Comparison of ENCODE assay signal across 8 mouse cellular contexts in genomic region chr10:30842643-30843437, GRCm38 (mm10). TPM values are rescaled to one million over a fixed set of nuclear protein-coding genes. Genes with fewer than 3 reads are reported as not detected.
DNase-seq lines count a peak whose midpoint lies in the region; ATAC-seq and TF ChIP-seq lines count a peak whose summit lies in the region.

Gene Hey2 (minus strand): TSS chr10:30842801.

- H3K4me1 ChIP-seq in embryonic facial prominence, embryonic 11.5 days (ENCODE audit: control insufficient read depth, insufficient read depth, low read length): peaks cover 6% of the 10 kb centered on the region; the same call in 1 of the 2 replicates
- H3K4me1 ChIP-seq in intestine, postnatal 0 days (replicated peaks; ENCODE audit: control insufficient read depth, insufficient read depth, low read length): peaks cover 4% of the 10 kb centered on the region; the same call in 1 of the 2 replicates
- peaks cover 38% of the 10 kb centered on the region for H3K4me1 ChIP-seq in midbrain, embryonic 10.5 days

- ATAC-seq in embryonic facial prominence, embryonic 11.5 days (replicated peaks; ENCODE audit: insufficient number of reproducible peaks, low FRiP score, low TSS enrichment, low read depth): peak; percentile 99
- peak; percentile 100 for ATAC-seq in intestine, postnatal 0 days

- peak within 1 kb of the TSS; percentile 60 for H3K4me3 ChIP-seq in embryonic facial prominence, embryonic 11.5 days (ENCODE audit: low read depth, low read length)
- peak within 1 kb of the TSS; percentile 50 for H3K4me3 ChIP-seq in intestine, postnatal 0 days (ENCODE audit: low read depth, low read length)
- H3K4me3 ChIP-seq in midbrain, embryonic 10.5 days: peak within 1 kb of the TSS; percentile 70

- peak within 1 kb of the TSS; percentile 90 for H3K4me2 ChIP-seq in embryonic facial prominence, embryonic 11.5 days (ENCODE audit: low read depth, low read length)
- peak within 1 kb of the TSS; percentile 83 for H3K4me2 ChIP-seq in intestine, postnatal 0 days (replicated peaks; ENCODE audit: low read depth)

- TF ChIP-seq CTCF in intestine, postnatal 0 days (IDR thresholded peaks at IDR 0.05; ENCODE audit: low read depth): 0 out of 2 replicates have a peak, but pooled peaks have one; percentile 1

- H3K36me3 ChIP-seq in embryonic facial prominence, embryonic 11.5 days (replicated peaks; ENCODE audit: control insufficient read depth, insufficient read depth, low read depth, low read length): no peaks in the 10 kb centered on the region
- H3K36me3 ChIP-seq in intestine, postnatal 0 days (ENCODE audit: control insufficient read depth, insufficient read depth): no peaks in the 10 kb centered on the region
- H3K36me3 ChIP-seq in midbrain, embryonic 10.5 days: no peaks in the 10 kb centered on the region

- H3K27ac ChIP-seq in embryonic facial prominence, embryonic 11.5 days (replicated peaks; ENCODE audit: low read depth, low read length): no peak within 1 kb of the TSS
- 0 out of 2 replicates have a peak within 1 kb of the TSS, but pooled peaks have one; percentile 7 for H3K27ac ChIP-seq in intestine, postnatal 0 days (ENCODE audit: low read depth, low read length)
- H3K27ac ChIP-seq in midbrain, embryonic 10.5 days (replicated peaks): peak within 1 kb of the TSS; percentile 73

- WGBS in embryonic facial prominence, embryonic 11.5 days: under 1% methylated on average over 69 of the region's 70 CpGs
- under 1% methylated on average over 69 of the region's 70 CpGs for WGBS in intestine, postnatal 0 days
- WGBS in midbrain, embryonic 10.5 days: under 1% methylated on average over 69 of the region's 70 CpGs

- H3K9ac ChIP-seq in embryonic facial prominence, embryonic 11.5 days (replicated peaks; ENCODE audit: low read length): peak within 1 kb of the TSS; percentile 44
- peak within 1 kb of the TSS; percentile 19; the same call in 1 of the 2 replicates for H3K9ac ChIP-seq in intestine, postnatal 0 days (ENCODE audit: low read depth, low read length)

- peaks cover 8% of the 10 kb centered on the region; the same call in 1 of the 2 replicates for H3K27me3 ChIP-seq in embryonic facial prominence, embryonic 11.5 days (ENCODE audit: control insufficient read depth, insufficient read depth, low read length)
- peaks cover 57% of the 10 kb centered on the region for H3K27me3 ChIP-seq in intestine, postnatal 0 days (replicated peaks; ENCODE audit: control insufficient read depth, insufficient read depth, low read length)
- peaks cover 71% of the 10 kb centered on the region for H3K27me3 ChIP-seq in midbrain, embryonic 10.5 days (ENCODE audit: low read depth, poor library complexity, severe bottlenecking)

- DNase-seq in adrenal gland, postnatal 25 days: peak; percentile 99
- DNase-seq in embryonic facial prominence, embryonic 11.5 days (ENCODE audit: low spot score): peak; percentile 99
- peak; percentile 55 for DNase-seq in gonadal fat pad, adult 2 months (ENCODE audit: low read depth)
- peak; percentile 98 for DNase-seq in left cerebral cortex, postnatal 36 days (ENCODE audit: low spot score in 2 of 2)
- DNase-seq in midbrain, embryonic 10.5 days (ENCODE audit: low spot score): peak; percentile 98
- DNase-seq in right cerebral cortex, postnatal 36 days (ENCODE audit: low spot score in 2 of 2): peak; percentile 96
- peak; percentile 96 to 97 for DNase-seq in urinary bladder, postnatal 4 days (ENCODE audit: low spot score in 2 of 2)

- intact Hi-C loops in left cerebral cortex, postnatal 36 days (cut with DNase I): loop anchor here (5.0 kb wide), 1 partner anchor 454 kb away; no protein-coding TSS in a partner anchor

- H3K9me3 ChIP-seq in embryonic facial prominence, embryonic 11.5 days (replicated peaks; ENCODE audit: control insufficient read depth, low read length): no peaks in the 10 kb centered on the region
- no peaks in the 10 kb centered on the region for H3K9me3 ChIP-seq in intestine, postnatal 0 days (ENCODE audit: control insufficient read depth)
- H3K9me3 ChIP-seq in midbrain, embryonic 10.5 days (replicated peaks): no peaks in the 10 kb centered on the region

RNA-seq across cellular contexts. Expression of gene Hey2, which starts in this region (rescaled TPM):
- 1.1 and 1.5 TPM in 2 replicates for total RNA-seq in adrenal gland, postnatal 25 days (2021)
- 6.6 and 7.1 TPM in 2 replicates for polyA plus RNA-seq in embryonic facial prominence, embryonic 11.5 days (2014; fragmentation: Nextera tagmentation; extraction: Ambion mirVana)
- 6.7 and 7.3 TPM in 2 replicates for polyA plus RNA-seq in gonadal fat pad, adult 2 months (2012; rRNA removed)
- 1.2 and 1.9 TPM in 2 replicates for polyA plus RNA-seq in intestine, postnatal 0 days (2015; fragmentation: Nextera tagmentation; extraction: Ambion mirVana)
- 1 to 10 TPM; 6.3 to 6.5 TPM for total RNA-seq in left cerebral cortex, postnatal 36 days (2021)
- 3.0 and 3.8 TPM in 2 replicates for polyA plus RNA-seq in midbrain, embryonic 10.5 days (2016; fragmentation: Nextera tagmentation; extraction: Ambion mirVana)
